Mouse (Mus musculus): ENCODE measurements around the gene Zdhhc12. TPM values are rescaled to one million over a fixed set of nuclear protein-coding genes. Genes with fewer than 3 reads are reported as not detected.

Gene Zdhhc12
- total RNA-seq, 2 experiments from 2014 or later, result 20.7 to 21.5 TPM

GRCm38 (mm10) chr2:30106364-30106763, 12.9 kb upstream of the Zdhhc12 start:
- ATAC-seq (replicated peaks; ENCODE audit: poor library complexity, severe bottlenecking), result peak; percentile 81

- ATAC-seq (replicated peaks; ENCODE audit: poor library complexity, severe bottlenecking), result no peak
Measured at GRCm38 (mm10) chr2:30100214-30100613, 6.8 kb upstream of the Zdhhc12 start.

GRCm38 (mm10) chr2:30095882-30096527, 2.6 kb upstream of the Zdhhc12 start:
- ATAC-seq (replicated peaks; ENCODE audit: poor library complexity, severe bottlenecking), result peak; percentile 25; the same call in 1 of the 2 replicates

- 0 out of 2 replicates have a peak, but pooled peaks have one; percentile 10 for ATAC-seq (replicated peaks; ENCODE audit: poor library complexity, severe bottlenecking)
Measured at GRCm38 (mm10) chr2:30094208-30094588, 750 bp upstream of the Zdhhc12 start.

GRCm38 (mm10) chr2:30092280-30092918, 1.0 kb downstream of the Zdhhc12 start:
- no peak for ATAC-seq (replicated peaks; ENCODE audit: poor library complexity, severe bottlenecking)

- ATAC-seq (replicated peaks; ENCODE audit: poor library complexity, severe bottlenecking), result no peak
Measured at GRCm38 (mm10) chr2:30091521-30091920, 1.9 kb downstream of the Zdhhc12 start.

GRCm38 (mm10) chr2:30087310-30087709, 6.1 kb downstream of the Zdhhc12 start:
- peak; percentile 58 for ATAC-seq (replicated peaks; ENCODE audit: poor library complexity, severe bottlenecking)

- no peak for ATAC-seq (replicated peaks; ENCODE audit: poor library complexity, severe bottlenecking)
Measured at GRCm38 (mm10) chr2:30084632-30085031, 8.8 kb downstream of the Zdhhc12 start.

GRCm38 (mm10) chr2:30084113-30084512, 9.3 kb downstream of the Zdhhc12 start:
- ATAC-seq (replicated peaks; ENCODE audit: poor library complexity, severe bottlenecking), result peak; percentile 66

GRCm38 (mm10) chr2:30080181-30080800, 13.2 kb downstream of the Zdhhc12 start:
- ATAC-seq (replicated peaks; ENCODE audit: poor library complexity, severe bottlenecking), result no peak

GRCm38 (mm10) chr2:30078760-30079159, 14.7 kb downstream of the Zdhhc12 start:
- no peak for ATAC-seq (replicated peaks; ENCODE audit: poor library complexity, severe bottlenecking)

GRCm38 (mm10) chr2:30078349-30078712, 15.1 kb downstream of the Zdhhc12 start:
- ATAC-seq (replicated peaks; ENCODE audit: poor library complexity, severe bottlenecking), result peak; percentile 4; the same call in 1 of the 2 replicates

GRCm38 (mm10) chr2:30077502-30078348, 15.7 kb downstream of the Zdhhc12 start, which contains the start of gene Pkn3:
Gene Pkn3 (plus strand): TSS chr2:30077684.
- peak; percentile 76 for ATAC-seq (replicated peaks; ENCODE audit: poor library complexity, severe bottlenecking)

- peak; percentile 23; the same call in 1 of the 2 replicates for ATAC-seq (replicated peaks; ENCODE audit: poor library complexity, severe bottlenecking)
Measured at GRCm38 (mm10) chr2:30076959-30077358, 16.5 kb downstream of the Zdhhc12 start.

GRCm38 (mm10) chr2:30076439-30076838, 17.0 kb downstream of the Zdhhc12 start:
- no peak for ATAC-seq (replicated peaks; ENCODE audit: poor library complexity, severe bottlenecking)

- no peak for ATAC-seq (replicated peaks; ENCODE audit: poor library complexity, severe bottlenecking)
Measured at GRCm38 (mm10) chr2:30075625-30076024, 17.8 kb downstream of the Zdhhc12 start.

- ATAC-seq (replicated peaks; ENCODE audit: poor library complexity, severe bottlenecking), result no peak
Measured at GRCm38 (mm10) chr2:30073285-30073684, 20.2 kb downstream of the Zdhhc12 start.

- ATAC-seq (replicated peaks; ENCODE audit: poor library complexity, severe bottlenecking), result no peak
Measured at GRCm38 (mm10) chr2:30072875-30073274, 20.6 kb downstream of the Zdhhc12 start.

GRCm38 (mm10) chr2:30067962-30068361, 25.5 kb downstream of the Zdhhc12 start:
- ATAC-seq (replicated peaks; ENCODE audit: poor library complexity, severe bottlenecking), result no peak

Data from granulocyte monocyte progenitor cell, adult 5-6 weeks (primary cell).